Mouse (Mus musculus) telencephalon, adult 2 months (tissue): ENCODE results near the gene Phldb2.

ENCODE experiments used
- DNase-seq: peaks from one replicate; pipeline ENCODE4 v3.0.0-alpha.2; 2011; ENCODE audit warnings: low read depth, low spot score

Gene Phldb2

DNA sequence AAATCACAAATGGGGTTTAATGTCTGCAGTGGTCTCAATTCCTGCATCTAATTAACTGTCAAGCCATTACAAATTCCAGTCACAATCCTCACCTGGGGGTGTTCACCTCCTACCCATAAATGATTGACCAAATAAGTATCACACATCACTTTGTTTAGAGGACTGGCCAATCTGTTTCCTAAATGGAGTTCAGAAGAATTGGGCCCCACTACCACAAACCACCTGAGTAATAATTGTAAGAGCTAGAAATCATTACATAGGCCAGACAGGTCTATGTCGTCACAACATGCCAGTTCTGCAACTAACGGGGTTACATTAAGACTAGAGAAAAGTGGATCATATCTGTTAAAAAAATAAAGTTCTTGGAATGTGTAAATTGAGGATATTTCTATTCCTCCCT lies 1.4 kb downstream of the Phldb2 start:
- DNase-seq, result no peak

DNA sequence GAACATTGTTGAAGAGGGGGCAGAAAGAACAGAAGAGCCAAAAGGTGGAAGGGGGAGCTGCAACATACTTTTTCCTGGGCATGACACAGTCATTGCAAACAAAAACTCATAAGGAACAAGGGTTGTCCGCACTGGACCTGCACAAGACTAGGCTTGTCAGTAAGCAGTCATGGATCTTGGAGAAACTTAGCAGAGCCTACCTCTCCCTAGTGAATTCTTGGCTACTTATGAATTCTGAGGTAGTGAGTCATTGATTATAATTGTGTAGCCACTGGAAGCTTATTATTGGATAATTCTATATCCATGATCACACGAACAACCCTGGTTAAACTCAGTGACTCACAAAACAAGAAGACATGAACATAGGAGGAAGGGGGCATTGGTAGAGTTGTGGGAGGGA lies 7.1 kb downstream of the Phldb2 start:
- no peak for DNase-seq

DNA sequence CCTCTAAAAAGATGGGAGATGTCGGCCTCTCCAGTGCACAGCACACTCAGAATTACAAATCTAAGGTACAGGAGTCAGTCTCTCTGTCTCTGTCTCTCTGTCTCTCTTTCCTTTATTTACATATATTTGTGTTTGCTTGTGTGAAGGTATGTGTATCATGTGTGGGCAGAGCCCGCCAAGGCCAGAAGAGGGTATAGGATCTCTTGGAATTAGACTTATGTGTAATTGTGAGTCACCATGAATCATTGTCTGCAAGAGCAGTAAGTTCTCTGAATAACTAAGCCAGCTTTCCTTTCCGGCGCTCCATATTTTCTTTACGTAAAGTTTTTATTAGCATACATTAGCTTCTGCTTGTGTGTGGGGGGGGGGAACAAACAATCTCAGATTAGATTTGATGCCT lies 7.7 kb downstream of the Phldb2 start:
- DNase-seq, result no peak

DNA sequence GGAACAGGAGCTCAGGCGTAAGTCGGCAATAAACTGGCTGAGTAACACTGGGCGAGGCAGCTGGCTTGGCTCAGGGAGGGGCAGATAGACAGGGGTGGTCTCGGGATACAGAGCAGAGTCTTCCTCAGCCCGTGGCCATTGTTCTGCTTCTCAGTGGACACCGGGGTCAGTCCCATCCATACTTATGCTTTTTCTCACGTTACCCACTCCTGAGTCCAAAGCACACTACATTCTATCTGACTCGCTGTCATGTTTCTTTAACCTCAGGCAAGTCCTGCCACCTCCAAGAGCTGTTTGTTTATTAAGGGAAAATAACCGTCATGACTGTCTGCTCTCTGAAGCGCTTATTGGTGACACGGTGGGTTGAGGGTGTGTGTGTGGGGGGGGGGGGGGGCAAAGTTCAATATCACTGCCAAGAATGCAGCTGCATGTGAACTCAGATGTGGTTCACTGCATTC lies 8.2 kb downstream of the Phldb2 start:
- DNase-seq, result no peak

DNA sequence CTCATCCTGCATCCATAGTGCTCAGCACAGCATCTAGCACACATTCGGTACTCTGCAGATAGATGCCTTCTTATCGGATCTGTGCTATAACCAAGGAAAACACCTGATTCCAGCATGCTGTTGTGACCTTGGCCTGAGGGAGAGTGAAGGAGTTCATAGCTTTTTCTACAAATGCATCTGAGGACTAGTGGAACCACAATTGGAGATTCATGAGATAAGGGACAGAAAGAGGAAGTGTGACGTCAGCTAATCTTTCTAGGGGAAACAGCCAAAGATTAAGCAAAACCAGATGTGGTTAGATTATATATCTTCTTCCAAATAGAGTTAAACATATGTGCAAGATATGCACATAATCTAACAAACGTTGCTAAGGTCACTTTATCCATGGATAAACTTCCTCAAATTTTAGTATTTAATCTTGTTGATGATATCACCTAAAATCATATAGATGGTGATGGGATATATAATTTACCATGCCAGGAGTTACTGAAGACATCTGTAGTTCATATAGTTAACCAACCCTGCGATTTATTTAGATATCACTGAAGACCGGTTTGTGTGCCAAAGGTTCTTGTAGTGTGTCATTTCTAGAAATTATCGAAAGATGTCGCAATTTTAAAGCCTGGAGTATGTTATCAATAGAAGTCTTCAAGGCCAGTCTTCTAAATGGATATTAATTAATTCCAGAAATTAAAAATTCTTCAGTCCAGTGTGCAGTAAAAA lies 11.1 kb downstream of the Phldb2 start:
- DNase-seq, result no peak

DNA sequence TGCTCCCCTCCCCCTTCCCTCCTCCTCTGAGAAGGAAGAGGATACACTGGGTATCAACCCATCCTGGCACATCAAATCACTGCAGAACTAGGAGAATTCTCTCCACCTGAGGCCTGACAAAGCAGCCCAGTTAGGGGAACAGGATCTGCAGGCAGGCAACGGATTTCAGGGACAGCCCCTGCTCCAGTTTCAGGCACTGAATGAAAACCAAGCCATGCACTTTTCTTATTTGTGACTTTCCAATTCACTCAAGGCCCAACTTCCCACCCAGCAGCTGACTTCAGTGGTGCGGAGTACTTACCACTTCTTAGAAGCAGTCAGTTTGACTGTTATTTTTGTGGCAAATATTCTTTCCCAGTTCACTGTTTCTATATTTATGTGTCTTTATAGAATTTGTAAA lies 12.7 kb downstream of the Phldb2 start:
- DNase-seq, result no peak

DNA sequence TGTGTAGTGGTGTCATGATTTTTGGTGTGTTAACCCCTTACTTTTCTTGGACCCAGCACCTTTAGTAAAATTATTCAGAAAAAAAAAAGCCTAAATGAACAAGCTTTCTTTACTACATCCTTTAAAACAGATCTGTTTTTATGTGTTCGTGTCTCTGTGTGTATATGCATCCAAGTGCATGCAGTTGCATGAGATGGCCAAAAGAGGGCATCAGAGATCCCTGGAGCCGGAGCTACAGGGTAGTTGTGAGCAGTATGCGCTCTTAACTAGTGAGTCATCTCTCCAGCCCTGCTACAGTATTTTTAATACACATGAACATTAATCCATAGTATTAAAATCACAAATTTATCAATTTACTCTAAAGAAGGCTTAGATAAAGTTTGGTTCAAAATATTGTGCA lies 14.0 kb downstream of the Phldb2 start:
- DNase-seq, result no peak

DNA sequence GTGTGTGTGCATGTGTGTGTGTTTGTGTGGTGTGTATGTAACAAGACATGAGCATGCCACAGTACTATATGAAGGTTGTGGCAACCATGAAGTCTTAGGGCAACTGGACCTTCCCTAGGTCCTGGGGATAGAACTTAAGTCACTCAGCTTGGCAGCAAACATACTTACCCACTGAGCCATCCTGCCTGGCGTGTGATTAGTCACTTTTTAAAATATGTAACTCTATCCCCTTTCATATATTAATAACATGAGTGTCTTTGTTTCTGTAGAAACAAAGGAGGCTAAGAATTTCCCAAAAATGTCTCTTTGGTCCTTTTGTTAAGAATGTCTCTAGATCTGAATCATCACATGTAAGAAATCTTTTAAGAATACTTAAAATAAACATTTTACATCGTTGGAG lies 16.0 kb downstream of the Phldb2 start:
- DNase-seq, result no peak

DNA sequence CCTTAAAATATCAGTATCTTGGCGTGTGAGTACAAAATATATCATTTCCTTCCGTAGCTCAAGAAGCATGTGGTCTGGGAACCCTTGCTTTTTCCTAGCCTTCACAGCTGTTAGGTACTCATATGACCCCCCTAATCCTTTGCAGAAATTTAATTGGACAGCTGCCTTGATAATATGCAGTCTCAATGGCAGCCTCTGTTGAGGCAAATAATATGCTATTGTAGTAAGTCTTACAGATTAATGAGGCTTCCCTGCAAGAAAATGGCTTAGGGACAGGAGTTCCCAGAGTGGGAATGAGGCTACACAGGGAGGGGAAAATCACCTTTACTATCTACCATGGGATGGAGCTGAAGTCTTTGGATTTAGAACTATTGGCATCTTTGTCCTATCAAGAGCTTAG lies 16.9 kb downstream of the Phldb2 start:
- DNase-seq, result no peak

DNA sequence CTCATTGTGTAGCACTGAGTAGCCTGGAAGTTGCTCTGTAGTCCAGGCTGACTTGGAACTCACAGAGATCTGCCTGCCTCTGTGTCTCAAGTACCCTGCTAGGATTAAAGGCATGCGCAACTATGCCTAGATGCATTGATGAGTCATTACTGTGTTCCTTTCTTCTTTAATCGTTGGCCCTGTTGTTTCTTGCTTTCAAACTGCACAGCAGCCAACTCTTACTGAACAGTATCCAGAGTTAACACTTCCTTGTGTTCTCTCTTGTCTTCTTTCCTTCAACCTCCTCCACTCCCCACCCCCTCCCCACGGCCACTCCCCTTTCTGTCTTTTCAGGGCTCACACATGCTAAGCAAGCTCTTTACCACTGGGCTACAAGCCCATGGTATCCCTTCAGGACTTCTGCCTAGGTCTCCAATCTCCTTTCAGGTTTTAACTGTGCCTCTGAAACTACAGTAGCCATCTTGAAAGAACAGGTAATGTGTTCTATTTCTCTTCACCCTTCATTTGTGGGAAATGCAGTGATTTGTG lies 17.4 kb downstream of the Phldb2 start:
- DNase-seq, result no peak

DNA sequence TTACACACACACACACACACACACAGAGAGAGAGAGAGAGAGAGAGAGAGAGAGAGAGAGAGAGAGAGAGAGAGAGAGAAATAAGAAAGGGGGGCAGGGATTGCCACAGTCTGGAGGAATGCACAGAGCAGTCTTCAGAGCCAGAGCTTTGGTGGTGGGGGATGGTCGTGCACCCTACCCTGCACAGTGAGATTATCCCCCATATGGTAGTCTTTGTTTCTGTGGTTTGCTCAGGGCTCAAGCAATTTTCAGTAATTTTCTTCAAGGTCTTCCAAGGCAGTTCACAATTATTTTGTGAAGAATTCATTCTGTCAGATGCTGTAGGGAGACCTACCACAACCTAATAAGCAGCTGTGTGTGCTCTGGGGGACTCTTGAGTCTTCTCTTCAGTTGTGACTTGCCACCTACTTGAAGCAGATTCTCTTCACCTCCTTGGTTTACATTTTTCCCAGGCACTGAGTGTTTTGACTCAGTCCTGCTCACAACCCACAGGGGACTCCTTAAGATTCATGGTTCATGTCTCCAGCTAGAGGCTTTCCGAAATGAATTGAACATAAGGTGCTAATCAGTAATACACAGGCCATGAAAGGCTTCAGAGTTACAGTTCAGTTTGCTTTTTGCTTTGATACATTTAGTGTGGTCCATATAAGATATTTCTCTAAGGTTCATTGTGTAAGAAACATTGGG lies 18.5 kb downstream of the Phldb2 start:
- DNase-seq, result no peak

DNA sequence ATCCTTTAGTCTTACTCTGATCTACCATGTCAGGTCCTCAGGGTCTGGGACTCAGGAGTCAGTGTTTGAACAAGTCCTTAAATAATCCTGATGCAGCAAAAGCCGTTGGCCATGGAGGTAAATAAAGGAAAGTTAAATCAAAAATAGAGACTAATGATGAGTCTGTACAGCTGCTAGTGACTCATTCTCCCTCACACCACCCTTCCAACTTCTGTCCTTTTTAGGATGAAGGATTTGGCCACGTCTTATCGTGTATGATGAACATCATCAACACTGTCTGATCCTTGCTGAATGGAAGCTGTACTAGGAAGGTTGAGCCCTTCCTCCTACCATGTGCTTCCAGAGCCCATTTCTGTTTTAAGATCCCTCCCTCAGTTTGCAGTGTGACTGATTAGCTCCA lies 23.1 kb downstream of the Phldb2 start:
- no peak for DNase-seq

DNA sequence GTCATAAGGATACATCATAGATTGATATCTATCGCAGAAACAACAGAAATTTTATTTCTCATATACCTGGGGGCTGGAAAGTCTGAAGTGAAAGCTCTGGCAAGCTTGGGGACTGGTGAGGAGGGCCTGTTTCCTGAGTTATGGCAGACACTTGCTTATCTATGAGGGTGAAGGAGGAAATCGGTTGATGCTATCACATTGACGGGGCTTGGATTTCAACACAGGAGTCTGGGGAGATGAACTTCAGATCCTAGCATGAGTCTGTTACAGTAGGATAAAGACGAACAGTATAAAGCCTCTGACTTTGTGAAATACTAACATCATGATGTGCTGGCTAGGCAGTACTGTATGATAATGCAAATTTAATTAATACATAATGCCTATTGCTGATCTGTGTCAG lies 25.3 kb downstream of the Phldb2 start:
- no peak for DNase-seq

DNA sequence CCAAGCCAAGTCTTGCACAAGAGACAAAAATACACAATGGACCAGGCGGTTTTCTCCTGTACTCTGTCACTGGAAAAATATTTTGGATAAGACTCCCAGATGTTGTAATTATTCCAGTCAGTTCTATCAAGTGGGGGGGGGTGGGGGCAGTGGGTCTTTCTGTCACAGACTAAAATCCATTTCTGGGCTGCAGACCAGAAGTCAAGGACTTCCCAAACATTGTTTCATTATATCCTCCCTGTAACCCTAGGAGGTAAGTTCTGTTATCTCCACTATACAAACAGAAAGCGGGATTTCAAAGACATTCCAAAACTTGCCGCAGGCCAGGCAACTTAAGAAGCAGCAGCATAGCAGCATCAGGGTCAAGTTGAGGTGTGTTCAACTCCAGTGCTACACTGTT lies 25.8 kb downstream of the Phldb2 start:
- no peak for DNase-seq

DNA sequence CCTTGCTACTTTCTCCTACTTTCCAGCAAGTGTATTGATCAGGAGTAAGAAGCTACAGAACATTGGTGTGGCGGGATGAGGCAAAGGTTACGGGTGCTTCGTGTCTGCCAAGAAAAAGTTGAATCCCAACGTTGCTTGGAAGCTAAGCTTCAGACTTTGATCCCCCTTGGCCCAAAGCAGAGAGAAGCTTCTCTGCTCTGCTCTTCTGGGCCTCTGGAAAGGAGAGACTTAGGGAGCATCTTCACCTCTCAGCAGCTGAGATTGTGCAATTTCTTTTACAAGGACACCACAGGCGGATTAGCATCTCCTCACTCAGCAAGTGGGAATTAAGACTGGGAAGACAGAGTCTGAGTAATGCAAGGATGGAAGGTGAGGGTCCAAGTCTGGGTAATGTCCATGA lies 26.5 kb downstream of the Phldb2 start:
- DNase-seq, result no peak

DNA sequence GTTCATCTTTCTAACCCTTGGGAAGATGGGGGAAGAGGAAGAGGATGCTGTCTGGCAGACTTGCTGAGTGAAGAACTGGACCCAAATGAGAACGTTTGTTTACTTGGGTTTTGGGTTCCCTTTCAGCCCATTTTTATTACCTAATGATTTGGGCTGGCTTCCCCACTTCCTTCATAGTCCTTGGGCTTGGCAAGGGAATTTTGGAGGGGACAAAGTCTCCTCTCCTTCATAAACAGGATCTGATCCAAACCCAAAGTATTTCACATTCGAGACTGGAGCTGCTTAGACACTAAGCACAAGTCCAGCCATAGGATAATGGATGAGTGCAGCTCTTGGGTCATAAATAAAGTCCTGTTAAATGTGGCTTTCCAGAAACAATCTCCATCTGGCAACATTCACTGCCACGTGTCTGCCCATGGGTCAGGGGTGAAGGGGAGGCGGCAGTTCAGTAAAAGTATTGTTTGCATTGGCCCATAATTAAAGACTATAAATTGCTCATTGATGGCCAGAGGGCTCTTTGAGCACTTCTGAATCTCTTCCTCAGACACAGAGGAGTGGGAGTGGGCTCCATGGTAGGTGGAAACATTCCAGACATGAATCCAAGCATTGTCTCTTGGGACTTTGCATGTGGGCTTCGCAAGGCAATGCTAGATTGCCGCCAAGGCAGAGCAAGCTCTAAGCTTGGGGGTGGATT lies 29.5 kb downstream of the Phldb2 start:
- no peak for DNase-seq

DNA sequence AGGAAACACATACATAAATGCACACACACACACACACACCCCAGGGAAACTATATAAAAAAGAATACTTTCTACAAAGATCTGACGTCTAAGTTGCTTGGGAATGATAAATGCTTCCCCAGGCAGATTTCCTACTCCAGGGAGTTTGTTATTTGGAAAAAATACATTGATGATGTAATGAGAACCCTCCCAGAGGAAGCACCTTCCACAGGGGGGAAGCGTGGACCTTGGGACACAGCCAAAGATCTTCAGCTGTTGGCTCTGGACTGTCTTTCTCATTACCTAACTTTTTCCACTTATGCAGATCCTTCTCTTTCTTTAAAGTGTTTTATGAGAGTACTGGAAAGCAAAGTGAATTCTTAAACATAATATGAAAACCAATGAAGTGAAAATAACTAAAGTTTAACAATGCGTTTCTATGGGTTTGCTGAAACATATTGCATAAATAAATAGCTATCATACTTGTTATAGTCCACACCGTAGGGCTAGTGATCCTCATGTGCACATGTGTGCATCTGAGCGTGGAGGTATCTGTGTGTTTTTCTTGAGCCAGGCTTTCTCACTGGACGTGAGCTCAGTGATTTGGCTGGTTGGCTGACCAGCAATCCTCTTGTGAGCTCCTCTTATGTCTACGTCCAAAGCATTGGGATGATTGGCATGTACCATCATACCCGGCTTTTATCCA lies 30.7 kb downstream of the Phldb2 start:
- no peak for DNase-seq

DNA sequence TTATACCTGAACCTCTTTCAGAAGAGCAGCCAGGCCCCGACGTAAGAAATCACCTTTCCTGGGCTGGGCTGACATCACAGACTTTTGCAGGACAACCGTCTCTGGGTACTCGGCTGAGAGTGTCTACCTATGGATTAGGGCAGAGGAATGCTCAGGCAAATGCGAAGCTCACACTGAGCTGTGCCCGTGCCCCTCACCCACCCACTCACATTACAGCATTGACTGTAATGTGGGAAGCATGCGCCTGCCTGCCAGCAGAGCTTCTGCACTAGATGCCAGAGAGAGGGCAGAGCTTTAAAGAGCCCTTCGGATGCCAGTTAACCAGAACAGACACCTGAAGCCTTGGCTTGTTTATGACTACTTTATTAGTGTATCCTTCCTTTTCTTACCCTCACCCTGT lies 33.8 kb downstream of the Phldb2 start:
- DNase-seq, result no peak

DNA sequence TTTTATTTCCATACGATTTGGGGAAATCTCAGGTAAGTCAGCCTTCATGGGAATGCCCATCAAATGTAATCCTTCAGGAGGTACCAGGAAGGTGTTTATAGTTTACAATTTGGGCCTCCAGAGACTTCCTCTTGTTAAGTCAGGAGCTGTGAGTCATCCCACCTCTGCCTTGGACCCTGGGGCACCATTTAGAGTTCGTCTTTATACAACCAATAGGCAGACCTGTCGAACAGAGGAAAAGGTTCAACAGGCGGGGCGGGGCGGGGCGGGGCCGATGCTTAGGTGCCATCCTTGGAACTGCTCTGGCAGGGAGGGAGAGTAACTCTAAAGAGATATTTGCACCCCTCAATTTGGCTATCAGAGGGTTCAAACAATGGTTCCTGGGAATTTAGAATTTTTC lies 49.8 kb downstream of the Phldb2 start:
- DNase-seq, result no peak

DNA sequence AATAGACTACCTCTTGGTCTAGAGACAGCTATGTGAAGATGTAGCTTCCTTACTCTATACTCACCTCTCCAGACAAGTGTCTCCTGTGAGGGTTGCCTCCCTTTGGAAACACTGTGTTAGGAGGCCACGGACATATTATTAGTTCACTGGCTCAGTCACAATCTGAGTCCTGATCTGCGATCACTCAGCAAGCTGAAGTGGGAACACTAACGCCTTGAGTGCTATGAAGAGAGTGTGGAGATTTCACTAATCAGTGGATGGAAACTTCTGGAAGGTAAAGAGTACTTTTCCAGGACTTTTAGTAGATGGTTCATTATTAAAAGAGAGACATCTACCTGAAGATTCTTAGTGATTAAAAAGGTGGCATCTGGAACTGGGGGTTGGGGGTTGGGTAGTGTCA lies 54.9 kb downstream of the Phldb2 start:
- DNase-seq, result no peak

DNA sequence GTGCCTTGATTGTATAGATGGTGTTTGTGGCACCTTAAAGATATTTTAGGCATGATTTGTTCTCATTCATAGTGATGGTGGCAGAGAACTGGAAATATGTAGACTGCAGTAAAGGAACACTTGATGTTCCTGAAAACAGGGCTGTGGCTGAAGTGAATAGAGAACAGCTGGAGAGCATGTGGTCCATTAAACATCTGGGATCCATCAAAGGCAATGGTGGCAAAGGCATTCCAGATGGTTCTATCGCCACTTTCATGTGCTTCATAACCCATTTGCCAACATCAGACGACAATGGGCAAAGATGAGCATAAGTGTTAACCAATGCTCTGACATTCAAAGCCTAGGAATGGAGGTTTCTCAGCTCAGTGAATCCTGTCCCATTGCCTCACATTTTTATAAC lies 56.8 kb downstream of the Phldb2 start:
- DNase-seq, result no peak

DNA sequence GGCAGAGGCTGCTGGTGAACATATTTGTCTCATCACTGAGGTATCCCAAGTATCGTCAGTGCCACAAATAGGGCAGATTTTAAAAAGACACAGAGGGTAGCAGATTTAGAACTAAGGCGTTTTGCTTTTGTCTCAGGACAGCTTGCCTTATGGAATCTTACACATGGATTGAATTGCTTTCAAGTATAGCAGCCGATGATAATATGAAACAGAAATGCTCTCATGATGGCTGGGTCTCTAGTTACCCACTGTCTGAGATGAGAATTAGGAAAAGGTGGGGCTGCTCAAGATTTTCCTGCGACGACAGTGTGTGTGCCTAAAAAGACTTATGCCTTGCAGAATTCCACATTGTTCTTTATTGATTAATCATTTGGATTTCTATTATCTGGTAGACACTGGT lies 58.4 kb downstream of the Phldb2 start:
- DNase-seq, result no peak
